Mouse (Mus musculus) monocyte, adult 2 months (primary cell): ENCODE data around the gene Utp11.
"Not testable (repeated sequence)": the region's sequence is repeated elsewhere in the genome, so short reads cannot be mapped to it uniquely, and the experiment has no call there.

Experiments used
- DNase-seq, 2 experiments: peaks; one replicate each; pipeline ENCODE4 v3.0.0; 2022; ENCODE audit warnings: low spot score in 2 of 2, low read depth in 1 of 2

Utp11 gene

GRCm38 (mm10) chr4:124693135-124693894, at the start of gene Utp11:
TSS of gene Utp11 (minus strand) at chr4:124693600.
- DNase-seq: peak; percentile 52 to 69

GRCm38 (mm10) chr4:124742839-124743238, 49.4 kb upstream of the Utp11 start:
- no peak for DNase-seq

GRCm38 (mm10) chr4:124741376-124742343, 48.3 kb upstream of the Utp11 start, which contains the start of gene Inpp5b:
TSS of gene Inpp5b (plus strand) at chr4:124741850.
- DNase-seq: peak in 1 of 2 experiments; percentile 38

GRCm38 (mm10) chr4:124738783-124739182, 45.4 kb upstream of the Utp11 start:
- no peak for DNase-seq

GRCm38 (mm10) chr4:124738013-124738412, 44.6 kb upstream of the Utp11 start:
- no peak for DNase-seq

GRCm38 (mm10) chr4:124737486-124737885, 44.1 kb upstream of the Utp11 start:
- DNase-seq: no peak

GRCm38 (mm10) chr4:124736952-124737351, 43.6 kb upstream of the Utp11 start:
- no peak for DNase-seq

GRCm38 (mm10) chr4:124726121-124726520, 32.7 kb upstream of the Utp11 start:
- no peak for DNase-seq

GRCm38 (mm10) chr4:124719101-124719500, 25.7 kb upstream of the Utp11 start:
- no peak for DNase-seq

GRCm38 (mm10) chr4:124714545-124715481, 21.4 kb upstream of the Utp11 start, which contains the start of gene Sf3a3:
TSS of gene Sf3a3 (plus strand) at chr4:124714776.
- peak; percentile 91 to 92 for DNase-seq

GRCm38 (mm10) chr4:124713850-124714249, 20.4 kb upstream of the Utp11 start:
- not testable (repeated sequence) for DNase-seq

- no peak for DNase-seq
Measured at GRCm38 (mm10) chr4:124712618-124713017, 19.2 kb upstream of the Utp11 start.

GRCm38 (mm10) chr4:124710776-124711291, 17.4 kb upstream of the Utp11 start:
- DNase-seq: no peak

- DNase-seq: no peak
Measured at GRCm38 (mm10) chr4:124709961-124710446, 16.6 kb upstream of the Utp11 start.

- peak; percentile 33 to 63 for DNase-seq
Measured at GRCm38 (mm10) chr4:124708518-124709477, 15.4 kb upstream of the Utp11 start.

GRCm38 (mm10) chr4:124708200-124708517, 14.8 kb upstream of the Utp11 start:
- DNase-seq: not testable (repeated sequence)

GRCm38 (mm10) chr4:124707381-124708199, 14.2 kb upstream of the Utp11 start:
- DNase-seq: not testable (repeated sequence)

- DNase-seq: no peak
Measured at GRCm38 (mm10) chr4:124705661-124706269, 12.4 kb upstream of the Utp11 start.
